Mouse (Mus musculus) liver (tissue): ENCODE measurements at regions not wholly inside any gene's neighbourhood (a gene's known extent, or its start where the extent isn't known, plus 50 kb on each side); places are given as distances from the start of the nearest gene placed in this dataset.

Source experiments
- DNase-seq: peaks from one replicate; pipeline ENCODE4 v3.0.0-alpha.2; 2020; ENCODE audit warnings: mixed read lengths

DNA sequence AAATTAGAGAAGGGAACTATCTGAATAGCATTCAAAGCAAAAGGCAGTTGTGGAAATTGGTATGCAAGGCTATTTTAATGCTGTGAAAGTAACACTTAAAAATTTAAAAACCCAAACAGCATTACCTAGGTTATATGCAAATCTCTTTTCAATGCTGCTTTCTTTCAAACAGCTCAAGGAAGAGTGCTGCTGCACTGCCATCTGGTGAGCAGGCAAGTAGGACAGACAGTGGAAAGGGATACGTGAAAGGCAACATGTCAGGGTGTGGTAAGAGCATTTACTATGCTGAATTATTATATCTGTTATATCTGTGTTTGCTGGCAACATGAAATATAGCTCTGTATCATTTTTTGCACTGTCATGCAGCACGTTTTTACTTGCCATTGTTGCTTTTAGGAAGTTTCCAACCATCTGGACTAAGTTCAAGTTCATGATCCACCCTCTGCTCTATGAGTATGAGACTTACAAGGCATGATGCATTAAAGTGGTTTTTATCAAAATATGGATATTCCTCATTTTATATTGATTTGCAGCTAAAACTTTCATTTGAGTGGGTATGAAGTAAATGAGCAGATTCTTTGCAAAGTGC lies 1223.0 kb downstream of the Dnajb9 start:
- DNase-seq: no peak

GRCm38 (mm10) chr12:42986505-42986904 lies 1223.6 kb downstream of the Dnajb9 start:
- no peak for DNase-seq

- no peak for DNase-seq
Measured at GRCm38 (mm10) chr12:42986096-42986495, 1224.0 kb downstream of the Dnajb9 start.

- DNase-seq: no peak
Measured at GRCm38 (mm10) chr12:42978828-42979227, 1231.3 kb downstream of the Dnajb9 start.

GRCm38 (mm10) chr12:42972766-42973165 lies 1237.4 kb downstream of the Dnajb9 start:
- peak; percentile 3 for DNase-seq

DNA sequence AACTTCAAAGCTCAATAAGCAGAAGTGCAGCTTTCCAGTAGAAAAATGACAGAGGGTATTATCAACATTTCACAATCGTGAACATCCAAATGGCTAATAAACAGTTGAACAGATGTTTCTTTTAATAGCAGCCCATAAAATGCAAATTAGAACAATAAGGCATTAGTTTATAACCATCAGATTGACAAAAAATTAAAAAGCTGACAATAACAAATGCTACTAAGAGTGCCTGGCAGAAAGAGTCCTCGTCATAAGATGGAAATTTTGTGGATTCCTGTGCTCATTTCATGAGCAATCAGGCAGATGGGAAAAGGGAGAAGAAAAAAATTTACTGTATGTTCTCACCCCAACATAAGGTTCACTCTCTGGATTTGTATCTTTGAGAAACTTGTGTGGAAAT lies 1248.6 kb downstream of the Dnajb9 start:
- no peak for DNase-seq

DNA sequence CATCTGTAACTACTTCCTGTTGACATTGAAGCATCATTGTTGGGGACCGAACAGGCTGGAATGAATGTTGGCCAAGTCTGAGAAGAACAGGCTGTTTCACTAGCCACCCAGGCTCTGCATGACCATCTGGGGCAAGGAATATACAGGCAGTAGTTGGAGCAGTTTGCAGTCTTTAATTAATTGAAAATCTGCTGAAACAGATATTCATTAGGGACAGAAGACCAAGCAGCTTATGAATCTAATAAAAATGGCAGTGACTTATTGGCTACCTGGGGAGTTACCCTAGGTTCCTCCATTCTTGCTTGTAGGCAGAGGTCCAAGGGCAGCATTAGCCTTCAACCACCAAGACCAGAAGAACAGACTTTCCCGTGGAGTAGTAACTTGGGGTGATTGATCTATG lies 1262.2 kb downstream of the Dnajb9 start:
- DNase-seq: no peak

- no peak for DNase-seq
Measured at GRCm38 (mm10) chr12:42914374-42914773, 1295.8 kb downstream of the Dnajb9 start.
